Mouse (Mus musculus) testis, postnatal 14 days (tissue): ENCODE measurements at regions not wholly inside any gene's neighbourhood (a gene's known extent, or its start where the extent isn't known, plus 50 kb on each side); places are given as distances from the start of the nearest gene placed in this dataset.

Experiments used
- DNase-seq: peaks from one replicate; pipeline ENCODE4 v3.0.0; 2021; ENCODE audit warnings: low spot score

GRCm38 (mm10) chr10:71485063-71485762, 137.7 kb downstream of the Ipmk start:
- DNase-seq = no peak

GRCm38 (mm10) chr10:71489791-71490190, 142.2 kb downstream of the Ipmk start:
- no peak for DNase-seq

GRCm38 (mm10) chr10:71502096-71502495, 154.5 kb downstream of the Ipmk start:
- DNase-seq = no peak

- DNase-seq = no peak
These were observed 156.7 kb downstream of the Ipmk start for GRCm38 (mm10) chr10:71504219-71504618.

- DNase-seq = no peak
These were observed 177.7 kb downstream of the Ipmk start for GRCm38 (mm10) chr10:71525290-71525689.

- no peak for DNase-seq
These were observed 186.2 kb downstream of the Ipmk start for GRCm38 (mm10) chr10:71533759-71534158.

- no peak for DNase-seq
These were observed 197.9 kb downstream of the Ipmk start for GRCm38 (mm10) chr10:71545489-71545888.

GRCm38 (mm10) chr10:71546507-71546906, 198.9 kb downstream of the Ipmk start:
- DNase-seq = no peak

GRCm38 (mm10) chr10:71583716-71584115, 236.2 kb downstream of the Ipmk start:
- no peak for DNase-seq

GRCm38 (mm10) chr10:71598515-71598914, 251.0 kb downstream of the Ipmk start:
- no peak for DNase-seq

GRCm38 (mm10) chr10:71613736-71614135, 266.2 kb downstream of the Ipmk start:
- no peak for DNase-seq

- DNase-seq = no peak
These were observed 269.6 kb downstream of the Ipmk start for GRCm38 (mm10) chr10:71617156-71617555.

- no peak for DNase-seq
These were observed 298.5 kb downstream of the Ipmk start for GRCm38 (mm10) chr10:71646071-71646470.

- DNase-seq = no peak
These were observed 310.0 kb downstream of the Ipmk start for GRCm38 (mm10) chr10:71657525-71657924.

GRCm38 (mm10) chr10:71663545-71663944, 316.0 kb downstream of the Ipmk start:
- DNase-seq = no peak

GRCm38 (mm10) chr10:71667160-71667571, 319.6 kb downstream of the Ipmk start:
- DNase-seq = no peak

GRCm38 (mm10) chr10:71679240-71679639, 331.7 kb downstream of the Ipmk start:
- no peak for DNase-seq

- no peak for DNase-seq
These were observed 365.9 kb downstream of the Ipmk start for GRCm38 (mm10) chr10:71713456-71713855.

- DNase-seq = no peak
These were observed 380.2 kb downstream of the Ipmk start for GRCm38 (mm10) chr10:71727746-71728145.

- no peak for DNase-seq
These were observed 386.3 kb downstream of the Ipmk start for GRCm38 (mm10) chr10:71733821-71734220.

- no peak for DNase-seq
These were observed 386.9 kb downstream of the Ipmk start for GRCm38 (mm10) chr10:71734481-71734880.

- no peak for DNase-seq
These were observed 390.7 kb downstream of the Ipmk start for GRCm38 (mm10) chr10:71738280-71738679.

- peak; percentile 32 for DNase-seq
These were observed 401.3 kb downstream of the Ipmk start for GRCm38 (mm10) chr10:71748557-71749493.
